Mouse (Mus musculus): Measurements from ENCODE around the gene Prex1.

- TF ChIP-seq CTCF (IDR thresholded peaks at IDR 0.05; ENCODE audit: low read depth): no peak
- no peak for TF ChIP-seq EP300 (IDR thresholded peaks at IDR 0.05; ENCODE audit: low read depth)
These were observed 7.1 kb downstream of the Prex1 start for GRCm38 (mm10) chr2:166706526-166706925.
